Mouse (Mus musculus): ENCODE data around the gene Fam19a2. TPM values are rescaled to one million over a fixed set of nuclear protein-coding genes. Genes with fewer than 3 reads are reported as not detected.
A peak's percentile ranks its signal among the peaks of the same experiment; 100 is the strongest.

Gene Fam19a2
- total and polyA plus RNA-seq, 2 experiments from 2014 or later: 70.8 to 146 TPM

DNA sequence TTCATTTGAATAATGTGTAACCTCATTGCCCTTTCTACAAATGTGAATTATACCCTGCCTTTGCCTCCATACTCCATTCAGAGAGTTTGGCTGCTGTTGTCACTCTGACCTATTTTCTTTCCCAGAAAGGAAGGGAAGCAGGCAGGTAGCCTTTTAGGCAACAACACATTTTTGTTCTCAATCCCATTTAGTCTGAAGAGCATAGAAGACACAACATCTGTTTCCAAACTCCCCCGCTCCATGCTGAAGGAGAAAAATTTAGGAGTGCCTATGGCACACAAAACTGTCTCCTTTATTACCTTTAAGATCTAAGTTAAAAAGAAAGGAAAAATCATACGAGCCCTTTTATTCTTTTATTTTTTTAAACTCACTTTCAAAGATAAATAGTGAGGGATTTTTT, 446.9 kb downstream of the Fam19a2 start:
- no peak overlapping the region for H3K9ac ChIP-seq (replicated peaks; ENCODE audit: low read length, poor library complexity, severe bottlenecking)
- 57% methylated on average over 2 of the region's 2 CpGs for WGBS
- no peak for TF ChIP-seq CTCF (IDR thresholded peaks at IDR 0.05)
- H3K9me3 ChIP-seq (ENCODE audit: low read length): no peaks in the 10 kb centered on the region
- no peaks in the 10 kb centered on the region for H3K27me3 ChIP-seq (ENCODE audit: insufficient read depth, low read length)
- DNase-seq (ENCODE audit: low spot score) (no peak), ATAC-seq (ENCODE audit: low FRiP score) (no peak)
- H3K4me2 ChIP-seq (ENCODE audit: low read depth, low read length, poor library complexity, severe bottlenecking): no peak overlapping the region
- no peaks in the 10 kb centered on the region for H3K36me3 ChIP-seq (ENCODE audit: insufficient read depth, low read length)
- no peak overlapping the region for H3K4me3 ChIP-seq (ENCODE audit: low read depth, low read length)
- no peaks in the 10 kb centered on the region for H3K4me1 ChIP-seq (ENCODE audit: insufficient read depth, low read length)
- no peak overlapping the region for H3K27ac ChIP-seq (ENCODE audit: low read depth, low read length)

DNA sequence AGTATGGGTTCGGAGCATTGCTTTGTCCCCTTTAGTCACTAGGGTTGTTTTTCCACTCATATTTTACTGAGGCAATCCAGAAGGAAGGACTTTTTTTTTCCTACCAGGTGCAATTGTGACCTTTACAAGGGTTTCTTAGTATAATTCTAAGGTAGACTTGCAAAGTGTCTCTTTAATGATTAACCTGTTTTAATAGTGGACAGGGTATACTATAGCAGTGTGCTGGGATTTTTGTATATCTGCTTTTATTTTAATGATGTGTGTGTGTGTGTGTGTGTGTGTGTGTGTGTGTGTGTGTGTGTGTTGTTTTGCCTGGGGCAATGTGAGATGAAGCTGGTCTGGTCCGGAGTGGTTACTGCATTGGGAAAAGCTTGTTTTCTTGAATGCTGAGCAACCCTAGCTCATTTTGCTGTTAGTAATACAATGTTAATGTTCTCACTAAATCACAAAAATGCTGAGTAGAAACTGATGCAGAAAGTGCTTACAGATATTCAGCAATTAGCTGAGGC, 458.2 kb downstream of the Fam19a2 start:
- H3K9me3 ChIP-seq (ENCODE audit: low read length): no peaks in the 10 kb centered on the region
- no peaks in the 10 kb centered on the region for H3K27me3 ChIP-seq (ENCODE audit: insufficient read depth, low read length)
- TF ChIP-seq CTCF (IDR thresholded peaks at IDR 0.05): no peak
- no peak overlapping the region for H3K4me2 ChIP-seq (ENCODE audit: low read depth, low read length, poor library complexity, severe bottlenecking)
- H3K4me1 ChIP-seq (ENCODE audit: insufficient read depth, low read length): no peaks in the 10 kb centered on the region
- no peak for DNase-seq (ENCODE audit: low spot score)
- H3K9ac ChIP-seq (replicated peaks; ENCODE audit: low read length, poor library complexity, severe bottlenecking): no peak overlapping the region
- no peak for ATAC-seq (ENCODE audit: low FRiP score)
- no peak overlapping the region for H3K27ac ChIP-seq (ENCODE audit: low read depth, low read length)
- H3K36me3 ChIP-seq (ENCODE audit: insufficient read depth, low read length): no peaks in the 10 kb centered on the region
- H3K4me3 ChIP-seq (ENCODE audit: low read depth, low read length): no peak overlapping the region
- WGBS: 70% methylated on average over 2 of the region's 2 CpGs

DNA sequence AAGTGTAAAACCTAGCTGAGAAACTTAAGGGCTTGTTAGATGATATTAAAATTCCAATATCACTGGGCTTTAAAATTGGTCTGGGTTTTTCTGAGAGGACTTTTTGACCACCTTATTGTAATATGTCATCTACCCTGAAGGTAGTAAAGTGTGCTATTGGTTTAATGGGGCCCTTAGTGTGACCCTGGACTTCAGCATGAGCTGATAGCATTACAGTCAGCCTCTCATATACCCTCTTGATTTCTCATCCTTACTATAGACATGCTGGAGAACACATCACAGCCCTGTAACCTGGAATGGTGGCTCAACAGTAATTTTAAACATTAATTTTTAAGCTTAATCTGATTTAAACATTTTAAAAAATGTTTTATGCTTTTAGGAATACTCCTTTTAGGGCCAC, 459.8 kb downstream of the Fam19a2 start:
- Histone ChIP-seq H3K36me3 (ENCODE audit: insufficient read depth, low read length) (no peaks in the 10 kb centered on the region), H3K4me1 (ENCODE audit: insufficient read depth, low read length) (no peaks in the 10 kb centered on the region), H3K9me3 (ENCODE audit: low read length) (no peaks in the 10 kb centered on the region), H3K27me3 (ENCODE audit: insufficient read depth, low read length) (no peaks in the 10 kb centered on the region), H3K9ac (replicated peaks; ENCODE audit: low read length, poor library complexity, severe bottlenecking) (no peak overlapping the region), H3K27ac (ENCODE audit: low read depth, low read length) (no peak overlapping the region), H3K4me2 (ENCODE audit: low read depth, low read length, poor library complexity, severe bottlenecking) (no peak overlapping the region), H3K4me3 (ENCODE audit: low read depth, low read length) (no peak overlapping the region)
- no peak for DNase-seq (ENCODE audit: low spot score)
- TF ChIP-seq CTCF (IDR thresholded peaks at IDR 0.05): no peak
- no peak for ATAC-seq (ENCODE audit: low FRiP score)

DNA sequence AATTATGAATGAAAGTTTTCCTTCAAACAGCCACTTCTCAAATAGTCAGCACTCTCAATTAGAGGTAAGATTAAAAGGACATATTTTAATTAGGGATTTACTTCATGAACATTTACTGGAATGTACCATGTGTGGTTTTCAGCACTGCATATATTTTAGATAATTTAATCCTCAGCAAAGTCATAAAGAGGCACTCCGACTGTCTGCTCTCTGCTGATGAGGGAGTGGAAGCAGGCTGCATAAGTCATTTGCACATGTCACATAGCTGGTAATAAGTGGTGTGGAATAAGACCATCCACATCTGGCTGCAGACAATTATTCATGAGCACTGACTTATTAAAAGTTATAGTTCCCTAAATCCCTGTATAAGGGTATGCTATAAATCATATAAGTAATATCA, 484.5 kb downstream of the Fam19a2 start:
- 62% methylated on average over 1 of the region's 1 CpGs for WGBS
- H3K4me1 ChIP-seq (ENCODE audit: insufficient read depth, low read length): no peaks in the 10 kb centered on the region
- no peak overlapping the region for H3K9ac ChIP-seq (replicated peaks; ENCODE audit: low read length, poor library complexity, severe bottlenecking)
- no peaks in the 10 kb centered on the region for H3K9me3 ChIP-seq (ENCODE audit: low read length)
- ATAC-seq (ENCODE audit: low FRiP score) (no peak), DNase-seq (ENCODE audit: low spot score) (no peak)
- TF ChIP-seq CTCF (IDR thresholded peaks at IDR 0.05): no peak
- H3K4me2 ChIP-seq (ENCODE audit: low read depth, low read length, poor library complexity, severe bottlenecking): no peak overlapping the region
- H3K27ac ChIP-seq (ENCODE audit: low read depth, low read length): no peak overlapping the region
- H3K4me3 ChIP-seq (ENCODE audit: low read depth, low read length): no peak overlapping the region
- no peaks in the 10 kb centered on the region for H3K27me3 ChIP-seq (ENCODE audit: insufficient read depth, low read length)
- no peaks in the 10 kb centered on the region for H3K36me3 ChIP-seq (ENCODE audit: insufficient read depth, low read length)

DNA sequence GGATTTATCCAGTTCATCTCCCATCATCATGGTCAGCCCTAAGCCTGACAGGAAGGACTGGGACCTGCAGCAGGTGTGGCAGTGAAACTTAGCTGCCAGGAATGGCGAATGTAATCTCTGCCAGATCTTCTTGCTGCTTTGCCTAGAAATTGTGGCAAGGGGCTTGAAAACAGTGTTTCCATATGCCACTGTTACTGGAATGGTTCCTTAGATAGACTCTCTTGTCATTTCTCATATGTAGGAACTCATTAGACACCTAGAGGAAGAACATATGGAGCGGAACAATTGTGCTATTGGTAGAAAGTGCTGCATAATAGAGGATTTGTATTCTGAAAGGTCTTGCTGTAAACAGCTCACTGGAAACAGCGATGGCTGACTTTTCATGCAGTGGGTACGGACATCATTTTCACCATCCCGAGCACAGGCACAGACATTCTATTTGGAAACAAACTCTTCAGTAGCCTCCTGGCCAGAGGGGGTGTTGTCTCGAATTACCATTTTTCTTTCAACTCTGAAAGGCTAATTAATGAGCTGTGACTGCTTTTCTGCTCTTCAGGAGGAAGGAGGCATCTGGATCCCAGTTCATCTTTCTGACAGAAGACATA, 488.0 kb downstream of the Fam19a2 start:
- H3K9ac ChIP-seq (replicated peaks; ENCODE audit: low read length, poor library complexity, severe bottlenecking): no peak overlapping the region
- no peaks in the 10 kb centered on the region for H3K36me3 ChIP-seq (ENCODE audit: insufficient read depth, low read length)
- no peak for ATAC-seq (ENCODE audit: low FRiP score)
- no peaks in the 10 kb centered on the region for H3K9me3 ChIP-seq (ENCODE audit: low read length)
- no peak overlapping the region for H3K27ac ChIP-seq (ENCODE audit: low read depth, low read length)
- peak; percentile 24 for DNase-seq (ENCODE audit: low spot score)
- H3K4me2 ChIP-seq (ENCODE audit: low read depth, low read length, poor library complexity, severe bottlenecking): no peak overlapping the region
- no peaks in the 10 kb centered on the region for H3K27me3 ChIP-seq (ENCODE audit: insufficient read depth, low read length)
- WGBS: 56% methylated on average over 6 of the region's 6 CpGs
- H3K4me1 ChIP-seq (ENCODE audit: insufficient read depth, low read length): no peaks in the 10 kb centered on the region
- no peak overlapping the region for H3K4me3 ChIP-seq (ENCODE audit: low read depth, low read length)
- no peak for TF ChIP-seq CTCF (IDR thresholded peaks at IDR 0.05)

DNA sequence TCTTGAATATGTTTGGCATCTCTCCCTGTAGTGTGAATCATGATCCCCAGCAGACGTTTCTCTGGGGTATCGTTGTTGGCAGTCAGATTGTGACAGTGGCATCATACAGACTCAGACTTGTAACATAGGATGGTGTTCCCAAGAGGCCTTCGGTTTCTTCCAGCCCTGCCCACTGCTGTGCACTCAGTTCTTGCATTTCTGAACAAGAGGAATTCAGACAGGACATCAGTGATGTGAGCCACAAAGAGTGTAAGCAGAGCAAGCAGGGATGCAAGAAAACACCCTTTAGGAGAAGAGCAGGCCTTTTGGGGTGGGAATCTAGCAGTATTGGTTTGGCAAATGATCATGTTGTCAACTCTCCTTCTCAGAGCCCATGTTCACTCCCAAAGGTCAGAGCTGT, 489.0 kb downstream of the Fam19a2 start:
- no peak for DNase-seq (ENCODE audit: low spot score)
- no peaks in the 10 kb centered on the region for H3K36me3 ChIP-seq (ENCODE audit: insufficient read depth, low read length)
- H3K27ac ChIP-seq (ENCODE audit: low read depth, low read length): no peak overlapping the region
- WGBS: 83% methylated on average over 3 of the region's 3 CpGs
- no peak for ATAC-seq (ENCODE audit: low FRiP score)
- no peaks in the 10 kb centered on the region for H3K27me3 ChIP-seq (ENCODE audit: insufficient read depth, low read length)
- H3K9me3 ChIP-seq (ENCODE audit: low read length): no peaks in the 10 kb centered on the region
- H3K9ac ChIP-seq (replicated peaks; ENCODE audit: low read length, poor library complexity, severe bottlenecking): no peak overlapping the region
- TF ChIP-seq CTCF (IDR thresholded peaks at IDR 0.05): no peak
- no peaks in the 10 kb centered on the region for H3K4me1 ChIP-seq (ENCODE audit: insufficient read depth, low read length)
- no peak overlapping the region for H3K4me2 ChIP-seq (ENCODE audit: low read depth, low read length, poor library complexity, severe bottlenecking)
- H3K4me3 ChIP-seq (ENCODE audit: low read depth, low read length): no peak overlapping the region

All from midbrain, postnatal 0 days (tissue).